Mouse (Mus musculus): Measurements from ENCODE around the gene Ddx17. TPM values are rescaled to one million over a fixed set of nuclear protein-coding genes. Genes with fewer than 3 reads are reported as not detected.
A peak's percentile ranks its signal among the peaks of the same experiment; 100 is the strongest.

Ddx17 gene
- 73.6 and 74.9 TPM in 2 replicates for polyA plus RNA-seq (2016; fragmentation: Nextera tagmentation; extraction: Ambion mirVana)

GRCm38 (mm10) chr15:79546410-79547288 is at the start of gene Ddx17:
Gene Ddx17, minus strand, starts transcription at chr15:79546741.
- Histone ChIP-seq H3K27ac (replicated peaks) (peak within 1 kb of the TSS; percentile 97), H3K4me2 (replicated peaks) (peak within 1 kb of the TSS; percentile 88), H3K9ac (replicated peaks) (peak within 1 kb of the TSS; percentile 98), H3K9me3 (no peaks in the 10 kb centered on the region), H3K4me3 (peak within 1 kb of the TSS; percentile 85), H3K27me3 (0 out of 2 replicates have a peak, but pooled peaks cover 5% of the 10 kb centered on the region), H3K4me1 (peaks cover 30% of the 10 kb centered on the region), H3K36me3 (peaks cover 28% of the 10 kb centered on the region)
- peak; percentile 96 for ATAC-seq (ENCODE audit: low FRiP score, low read depth)
- WGBS = 2% methylated on average over 84 of the region's 84 CpGs

GRCm38 (mm10) chr15:79581581-79581980 is 35.0 kb upstream of the Ddx17 start:
- Histone ChIP-seq H3K4me2 (replicated peaks) (no peak overlapping the region), H3K27ac (replicated peaks) (no peak overlapping the region), H3K36me3 (no peaks in the 10 kb centered on the region), H3K4me1 (no peaks in the 10 kb centered on the region), H3K4me3 (no peak overlapping the region), H3K9ac (replicated peaks) (no peak overlapping the region), H3K27me3 (no peaks in the 10 kb centered on the region), H3K9me3 (no peaks in the 10 kb centered on the region)
- no peak for ATAC-seq (ENCODE audit: low FRiP score, low read depth)
- WGBS = 60% methylated on average over 1 of the region's 1 CpGs

GRCm38 (mm10) chr15:79577671-79578426 is 31.3 kb upstream of the Ddx17 start:
- no peak overlapping the region for H3K9ac ChIP-seq (replicated peaks)
- WGBS = 71% methylated on average over 6 of the region's 6 CpGs
- no peaks in the 10 kb centered on the region for H3K4me1 ChIP-seq
- H3K4me3 ChIP-seq = no peak overlapping the region
- H3K4me2 ChIP-seq (replicated peaks) = no peak overlapping the region
- no peak for ATAC-seq (ENCODE audit: low FRiP score, low read depth)
- no peaks in the 10 kb centered on the region for H3K9me3 ChIP-seq
- H3K36me3 ChIP-seq = no peaks in the 10 kb centered on the region
- no peaks in the 10 kb centered on the region for H3K27me3 ChIP-seq
- H3K27ac ChIP-seq (replicated peaks) = no peak overlapping the region

GRCm38 (mm10) chr15:79576947-79577346 is 30.4 kb upstream of the Ddx17 start:
- H3K4me2 ChIP-seq (replicated peaks) = no peak overlapping the region
- H3K27me3 ChIP-seq = no peaks in the 10 kb centered on the region
- H3K9me3 ChIP-seq = no peaks in the 10 kb centered on the region
- no peaks in the 10 kb centered on the region for H3K4me1 ChIP-seq
- H3K9ac ChIP-seq (replicated peaks) = no peak overlapping the region
- no peak overlapping the region for H3K27ac ChIP-seq (replicated peaks)
- ATAC-seq (ENCODE audit: low FRiP score, low read depth) = no peak
- H3K4me3 ChIP-seq = no peak overlapping the region
- H3K36me3 ChIP-seq = no peaks in the 10 kb centered on the region
- 90% methylated on average over 2 of the region's 2 CpGs for WGBS

- Histone ChIP-seq H3K27ac (replicated peaks) (no peak overlapping the region), H3K36me3 (no peaks in the 10 kb centered on the region), H3K9me3 (no peaks in the 10 kb centered on the region), H3K4me1 (no peaks in the 10 kb centered on the region), H3K27me3 (no peaks in the 10 kb centered on the region), H3K9ac (replicated peaks) (no peak overlapping the region), H3K4me2 (replicated peaks) (no peak overlapping the region), H3K4me3 (no peak overlapping the region)
- WGBS = 68% methylated on average over 1 of the region's 1 CpGs
- ATAC-seq (ENCODE audit: low FRiP score, low read depth) = no peak
Measured at GRCm38 (mm10) chr15:79575543-79576222, 29.1 kb upstream of the Ddx17 start.

- H3K4me2 ChIP-seq (replicated peaks) = no peak overlapping the region
- WGBS = 90% methylated on average over 9 of the region's 9 CpGs
- H3K9ac ChIP-seq (replicated peaks) = no peak overlapping the region
- no peak for ATAC-seq (ENCODE audit: low FRiP score, low read depth)
- no peak overlapping the region for H3K4me3 ChIP-seq
- no peaks in the 10 kb centered on the region for H3K9me3 ChIP-seq
- H3K27ac ChIP-seq (replicated peaks) = no peak overlapping the region
- no peaks in the 10 kb centered on the region for H3K27me3 ChIP-seq
- no peaks in the 10 kb centered on the region for H3K4me1 ChIP-seq
- no peaks in the 10 kb centered on the region for H3K36me3 ChIP-seq
Measured at GRCm38 (mm10) chr15:79562417-79562816, 15.9 kb upstream of the Ddx17 start.

GRCm38 (mm10) chr15:79559649-79560048 is 13.1 kb upstream of the Ddx17 start:
- Histone ChIP-seq H3K4me1 (no peaks in the 10 kb centered on the region), H3K4me3 (no peak overlapping the region), H3K36me3 (no peaks in the 10 kb centered on the region), H3K27me3 (no peaks in the 10 kb centered on the region), H3K27ac (replicated peaks) (no peak overlapping the region), H3K9me3 (no peaks in the 10 kb centered on the region), H3K4me2 (replicated peaks) (no peak overlapping the region), H3K9ac (replicated peaks) (no peak overlapping the region)
- 76% methylated on average over 3 of the region's 3 CpGs for WGBS
- ATAC-seq (ENCODE audit: low FRiP score, low read depth) = no peak

GRCm38 (mm10) chr15:79552566-79552965 is 6.0 kb upstream of the Ddx17 start:
- WGBS = 83% methylated on average over 5 of the region's 5 CpGs
- Histone ChIP-seq H3K9me3 (no peaks in the 10 kb centered on the region), H3K9ac (replicated peaks) (no peak overlapping the region), H3K4me1 (0 out of 2 replicates have a peak, but pooled peaks cover 4% of the 10 kb centered on the region), H3K27ac (replicated peaks) (no peak overlapping the region), H3K36me3 (no peaks in the 10 kb centered on the region), H3K4me2 (replicated peaks) (no peak overlapping the region), H3K27me3 (0 out of 2 replicates have a peak, but pooled peaks cover 5% of the 10 kb centered on the region), H3K4me3 (no peak overlapping the region)
- ATAC-seq (ENCODE audit: low FRiP score, low read depth) = no peak

- 92% methylated on average over 2 of the region's 2 CpGs for WGBS
- ATAC-seq (ENCODE audit: low FRiP score, low read depth) = no peak
- no peak overlapping the region for H3K4me3 ChIP-seq
Measured at GRCm38 (mm10) chr15:79548226-79548625, 1.7 kb upstream of the Ddx17 start.

GRCm38 (mm10) chr15:79547289-79547820 is 814 bp upstream of the Ddx17 start:
- peak overlapping the region; percentile 85 for H3K4me3 ChIP-seq
- 0 out of 2 replicates have a peak, but pooled peaks cover 5% of the 10 kb centered on the region for H3K27me3 ChIP-seq
- H3K9me3 ChIP-seq = no peaks in the 10 kb centered on the region
- WGBS = 78% methylated on average over 17 of the region's 17 CpGs
- H3K36me3 ChIP-seq = peaks cover 21% of the 10 kb centered on the region
- H3K4me2 ChIP-seq (replicated peaks) = peak overlapping the region; percentile 88
- no peak for ATAC-seq (ENCODE audit: low FRiP score, low read depth)
- peak overlapping the region; percentile 98 for H3K9ac ChIP-seq (replicated peaks)
- peak overlapping the region; percentile 97 for H3K27ac ChIP-seq (replicated peaks)
- H3K4me1 ChIP-seq = peaks cover 30% of the 10 kb centered on the region

More at GRCm38 (mm10) chr15:79548226-79548625, 1.7 kb upstream of the Ddx17 start:
- Histone ChIP-seq H3K9ac (replicated peaks) (no peak overlapping the region), H3K27ac (replicated peaks) (no peak overlapping the region), H3K9me3 (no peaks in the 10 kb centered on the region), H3K27me3 (0 out of 2 replicates have a peak, but pooled peaks cover 5% of the 10 kb centered on the region), H3K4me1 (peaks cover 27% of the 10 kb centered on the region), H3K36me3 (peaks cover 12% of the 10 kb centered on the region), H3K4me2 (replicated peaks) (no peak overlapping the region)

- 0 out of 2 replicates have a peak, but pooled peaks cover 3% of the 10 kb centered on the region for H3K27me3 ChIP-seq
- peak overlapping the region; percentile 85 for H3K4me3 ChIP-seq
- peaks cover 35% of the 10 kb centered on the region for H3K36me3 ChIP-seq
- H3K9me3 ChIP-seq = no peaks in the 10 kb centered on the region
- peaks cover 30% of the 10 kb centered on the region for H3K4me1 ChIP-seq
- under 1% methylated on average over 46 of the region's 52 CpGs for WGBS
- peak overlapping the region; percentile 98 for H3K9ac ChIP-seq (replicated peaks)
- peak overlapping the region; percentile 97 for H3K27ac ChIP-seq (replicated peaks)
- H3K4me2 ChIP-seq (replicated peaks) = peak overlapping the region; percentile 88
- peak; percentile 60 for ATAC-seq (ENCODE audit: low FRiP score, low read depth)
Measured at GRCm38 (mm10) chr15:79545921-79546399, 581 bp downstream of the Ddx17 start.
